Mouse (Mus musculus): ENCODE measurements around the gene Tmbim1. TPM values are rescaled to one million over a fixed set of nuclear protein-coding genes. Genes with fewer than 3 reads are reported as not detected.
"Not testable (repeated sequence)": the region's sequence is repeated elsewhere in the genome, so short reads cannot be mapped to it uniquely, and the experiment has no call there.

Tmbim1 gene
- polyA plus RNA-seq, 1 experiment from 2014 or later: 25.5 TPM

DNA sequence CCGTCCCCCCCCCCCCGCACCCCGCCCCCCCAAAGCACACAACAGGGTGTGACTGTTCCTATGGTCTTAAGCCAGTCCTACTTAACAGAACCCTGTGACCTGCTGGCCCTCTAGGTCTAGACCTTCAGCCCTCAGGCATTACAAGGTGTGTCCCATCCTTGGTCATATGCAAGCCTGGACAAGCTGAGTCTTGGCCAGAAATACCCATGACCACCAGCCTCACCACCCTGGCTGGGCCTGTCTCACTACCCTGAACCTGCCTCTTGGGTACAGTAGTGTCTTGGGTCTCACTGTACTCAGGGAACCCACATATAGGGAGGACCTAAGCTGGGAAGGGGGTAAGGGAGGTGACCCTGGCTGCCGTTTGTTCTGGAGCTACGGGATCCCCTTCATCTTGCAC, 32.6 kb upstream of the Tmbim1 start:
- WGBS: 75% methylated on average over 5 of the region's 5 CpGs
- no peak overlapping the region; the same call in 1 of the 2 replicates for H3K27ac ChIP-seq

DNA sequence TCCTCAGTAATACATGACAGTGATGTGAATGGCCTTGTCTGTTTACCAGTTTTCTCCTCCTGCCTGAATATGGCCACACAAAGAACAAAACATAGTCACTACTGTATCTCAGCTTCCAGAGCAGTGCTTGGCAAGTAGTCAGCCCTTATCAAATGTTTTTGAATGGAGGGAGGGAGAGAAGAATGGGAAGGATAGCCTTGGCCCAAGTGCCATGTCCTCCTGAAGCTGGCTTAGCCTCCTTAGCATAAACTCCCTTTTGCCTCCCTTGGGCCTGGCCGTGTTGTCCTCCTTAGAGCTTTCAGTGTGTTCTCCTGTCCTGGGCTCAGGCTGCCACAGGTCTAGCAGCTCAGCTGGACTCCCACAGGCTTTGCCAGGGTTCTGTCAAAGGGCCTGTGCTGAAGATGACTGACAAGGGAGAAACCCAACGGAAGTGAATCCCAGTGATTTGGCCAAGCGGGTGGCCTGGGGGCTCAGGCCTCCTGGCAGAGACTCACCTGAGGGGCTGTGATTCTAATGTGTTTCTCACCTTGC, 31.9 kb upstream of the Tmbim1 start:
- peaks cover 55% of the 10 kb centered on the region for H3K4me1 ChIP-seq
- H3K36me3 ChIP-seq: peaks cover 3% of the 10 kb centered on the region
- DNase-seq (ENCODE audit: low spot score): no peak
- H3K27ac ChIP-seq: peak overlapping the region; percentile 53; the same call in 1 of the 2 replicates
- H3K27me3 ChIP-seq (ENCODE audit: insufficient read depth, poor library complexity, severe bottlenecking): no peaks in the 10 kb centered on the region
- no peak overlapping the region for H3K4me3 ChIP-seq
- no peaks in the 10 kb centered on the region for H3K9me3 ChIP-seq
- 62% methylated on average over 3 of the region's 3 CpGs for WGBS

More for the DNA sequence above, 32.6 kb upstream of the Tmbim1 start:
- Histone ChIP-seq H3K4me3 (no peak overlapping the region), H3K27me3 (ENCODE audit: insufficient read depth, poor library complexity, severe bottlenecking) (no peaks in the 10 kb centered on the region), H3K4me1 (peaks cover 55% of the 10 kb centered on the region), H3K36me3 (peaks cover 3% of the 10 kb centered on the region), H3K9me3 (no peaks in the 10 kb centered on the region)
- DNase-seq (ENCODE audit: low spot score): no peak

DNA sequence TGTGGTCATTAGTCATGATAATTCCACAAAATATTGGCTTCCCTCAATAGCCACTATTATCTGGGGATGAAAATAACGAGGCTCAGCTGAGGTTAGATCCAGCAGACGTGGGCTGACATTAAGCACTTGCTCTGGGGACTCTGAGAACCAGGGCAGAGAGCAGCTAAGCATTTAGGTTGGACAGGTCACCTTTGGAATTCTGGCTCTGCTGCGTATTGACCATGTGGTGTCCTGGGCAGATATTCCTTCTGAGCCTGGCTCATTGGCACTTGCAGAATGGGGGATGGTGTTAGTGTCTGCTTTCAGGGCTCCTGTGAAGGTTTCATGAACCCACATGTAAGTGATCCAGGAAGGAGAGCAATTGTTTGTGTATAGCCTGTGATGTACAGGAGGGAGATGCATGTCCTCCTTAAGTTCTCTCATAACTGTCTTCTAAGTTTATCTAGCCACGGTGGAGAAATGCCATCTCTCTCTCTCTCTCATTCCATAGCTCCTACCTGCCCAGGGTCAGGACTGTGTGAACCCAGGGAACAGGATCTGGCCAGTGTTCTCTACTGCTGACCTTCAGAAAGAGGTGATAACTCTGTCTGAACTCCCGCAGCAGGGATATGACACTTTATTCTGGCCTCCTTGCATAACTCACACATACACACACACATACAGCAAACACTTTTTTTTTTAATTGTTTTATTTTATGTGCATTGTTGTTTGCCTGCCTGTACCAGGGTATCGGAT, 30.2 kb upstream of the Tmbim1 start:
- 81% methylated on average over 6 of the region's 6 CpGs for WGBS

DNA sequence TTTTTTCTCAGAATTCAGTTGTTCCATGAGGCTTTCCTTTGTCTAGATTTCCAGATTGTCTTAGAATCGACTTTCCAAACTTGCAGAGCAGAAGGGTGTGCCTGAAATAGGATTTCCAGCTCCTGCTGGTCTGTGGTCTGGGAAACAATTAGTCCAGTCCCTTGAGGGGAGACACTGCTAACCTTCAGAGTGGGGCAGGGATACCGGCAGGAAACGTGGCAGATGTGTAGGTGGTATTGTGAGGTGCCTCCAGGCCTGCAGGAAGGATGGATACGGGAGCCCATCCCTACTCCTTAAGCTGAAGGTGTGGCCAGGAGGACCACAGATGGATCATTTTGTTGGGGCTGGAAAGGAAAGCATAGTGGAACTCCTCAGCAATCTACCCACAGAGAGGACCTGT, 29.6 kb upstream of the Tmbim1 start:
- peaks cover 71% of the 10 kb centered on the region for H3K4me1 ChIP-seq
- no peak overlapping the region for H3K4me3 ChIP-seq
- 0 out of 2 replicates have a peak overlapping the region, but pooled peaks have one; percentile 9 for H3K27ac ChIP-seq
- H3K9me3 ChIP-seq: no peaks in the 10 kb centered on the region
- 52% methylated on average over 4 of the region's 4 CpGs for WGBS
- no peaks in the 10 kb centered on the region for H3K36me3 ChIP-seq
- H3K27me3 ChIP-seq (ENCODE audit: insufficient read depth, poor library complexity, severe bottlenecking): no peaks in the 10 kb centered on the region
- DNase-seq (ENCODE audit: low spot score): no peak

More for the DNA sequence above, 30.2 kb upstream of the Tmbim1 start:
- H3K27me3 ChIP-seq (ENCODE audit: insufficient read depth, poor library complexity, severe bottlenecking): no peaks in the 10 kb centered on the region
- H3K27ac ChIP-seq: 0 out of 2 replicates have a peak overlapping the region, but pooled peaks have one; percentile 9
- no peaks in the 10 kb centered on the region for H3K9me3 ChIP-seq
- peaks cover 72% of the 10 kb centered on the region for H3K4me1 ChIP-seq
- no peak for DNase-seq (ENCODE audit: low spot score)
- H3K36me3 ChIP-seq: peaks cover 3% of the 10 kb centered on the region
- H3K4me3 ChIP-seq: no peak overlapping the region

DNA sequence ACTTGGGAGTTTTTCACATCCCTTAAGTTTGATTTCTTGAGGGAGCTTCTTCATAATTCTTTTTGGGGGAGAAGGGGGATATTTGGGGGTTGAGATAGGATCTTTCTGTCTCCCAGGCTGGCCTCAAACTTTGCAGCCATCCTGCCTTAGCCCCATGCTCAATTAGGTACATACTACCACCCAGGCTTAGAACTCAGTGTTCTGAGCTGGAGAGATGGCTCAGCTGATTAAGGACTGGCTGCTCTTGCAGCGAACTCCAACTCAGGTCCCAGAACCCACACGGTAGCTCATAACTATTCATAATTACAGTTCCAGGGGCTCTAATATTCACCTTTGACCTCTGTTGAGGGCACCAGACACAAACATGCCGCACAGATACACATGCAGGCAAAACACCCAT, 29.2 kb upstream of the Tmbim1 start:
- Histone ChIP-seq H3K4me1 (peaks cover 67% of the 10 kb centered on the region), H3K9me3 (no peaks in the 10 kb centered on the region), H3K27me3 (ENCODE audit: insufficient read depth, poor library complexity, severe bottlenecking) (no peaks in the 10 kb centered on the region), H3K36me3 (no peaks in the 10 kb centered on the region), H3K27ac (no peak overlapping the region), H3K4me3 (no peak overlapping the region)
- DNase-seq (ENCODE audit: low spot score): no peak
- WGBS: 86% methylated on average over 3 of the region's 3 CpGs

DNA sequence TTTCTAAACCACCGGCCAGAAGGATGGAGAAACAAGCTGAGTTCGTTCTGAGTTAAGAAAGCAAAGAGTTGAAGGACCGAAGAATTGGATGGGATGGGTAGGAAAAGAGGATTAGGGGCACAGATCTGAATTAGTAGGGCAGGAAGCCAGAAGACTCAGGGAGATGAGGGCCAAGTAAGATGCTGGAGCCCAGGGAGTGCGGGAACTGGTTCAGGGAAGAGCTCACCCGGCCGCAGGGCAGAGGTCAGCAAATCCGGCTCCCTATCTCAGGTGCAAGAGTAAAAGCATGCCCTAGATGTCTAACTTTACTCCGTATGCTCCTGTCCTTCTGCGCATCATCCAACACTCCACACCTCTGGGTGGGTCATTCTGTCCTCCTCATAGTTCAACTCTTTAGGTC, 27.5 kb upstream of the Tmbim1 start:
- H3K36me3 ChIP-seq: peaks cover 12% of the 10 kb centered on the region; the same call in 1 of the 2 replicates
- DNase-seq (ENCODE audit: low spot score): no peak
- H3K4me1 ChIP-seq: peaks cover 60% of the 10 kb centered on the region
- no peaks in the 10 kb centered on the region for H3K27me3 ChIP-seq (ENCODE audit: insufficient read depth, poor library complexity, severe bottlenecking)
- 3% methylated on average over 9 of the region's 9 CpGs for WGBS
- H3K27ac ChIP-seq: peak overlapping the region; percentile 80
- H3K9me3 ChIP-seq: no peaks in the 10 kb centered on the region
- H3K4me3 ChIP-seq: peak overlapping the region; percentile 69

DNA sequence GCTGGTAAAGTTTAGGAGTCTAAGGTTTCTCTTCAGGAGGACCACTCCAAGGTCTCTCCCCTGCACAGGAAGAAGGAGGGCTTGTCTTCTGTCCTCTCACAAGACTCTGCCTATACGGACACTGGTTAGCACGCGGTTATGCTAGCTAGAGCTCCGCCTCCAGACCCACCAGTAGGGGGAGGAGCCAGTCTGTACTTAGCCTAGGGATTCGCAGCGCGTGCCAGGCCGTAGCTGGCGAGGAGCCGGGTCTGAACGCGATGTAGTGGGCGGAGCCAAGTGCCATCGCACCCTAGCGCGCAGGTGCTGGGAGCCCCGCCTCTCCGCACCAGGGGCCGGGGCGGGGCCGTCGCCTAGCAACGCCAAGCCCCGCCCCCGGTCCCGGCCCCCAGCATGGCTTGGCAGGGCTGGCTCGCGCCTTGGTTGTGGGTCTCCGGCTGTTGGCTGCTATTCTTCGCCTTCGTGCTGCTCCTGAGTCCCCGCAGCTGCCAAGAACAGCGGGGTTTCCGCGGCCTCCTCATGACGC, 26.9 kb upstream of the Tmbim1 start:
- Histone ChIP-seq H3K27me3 (ENCODE audit: insufficient read depth, poor library complexity, severe bottlenecking) (no peaks in the 10 kb centered on the region), H3K36me3 (peaks cover 12% of the 10 kb centered on the region; the same call in 1 of the 2 replicates), H3K9me3 (no peaks in the 10 kb centered on the region), H3K27ac (peak overlapping the region; percentile 80), H3K4me1 (peaks cover 54% of the 10 kb centered on the region), H3K4me3 (peak overlapping the region; percentile 69)
- DNase-seq (ENCODE audit: low spot score): peak; percentile 98
- WGBS: under 1% methylated on average over 36 of the region's 36 CpGs

DNA sequence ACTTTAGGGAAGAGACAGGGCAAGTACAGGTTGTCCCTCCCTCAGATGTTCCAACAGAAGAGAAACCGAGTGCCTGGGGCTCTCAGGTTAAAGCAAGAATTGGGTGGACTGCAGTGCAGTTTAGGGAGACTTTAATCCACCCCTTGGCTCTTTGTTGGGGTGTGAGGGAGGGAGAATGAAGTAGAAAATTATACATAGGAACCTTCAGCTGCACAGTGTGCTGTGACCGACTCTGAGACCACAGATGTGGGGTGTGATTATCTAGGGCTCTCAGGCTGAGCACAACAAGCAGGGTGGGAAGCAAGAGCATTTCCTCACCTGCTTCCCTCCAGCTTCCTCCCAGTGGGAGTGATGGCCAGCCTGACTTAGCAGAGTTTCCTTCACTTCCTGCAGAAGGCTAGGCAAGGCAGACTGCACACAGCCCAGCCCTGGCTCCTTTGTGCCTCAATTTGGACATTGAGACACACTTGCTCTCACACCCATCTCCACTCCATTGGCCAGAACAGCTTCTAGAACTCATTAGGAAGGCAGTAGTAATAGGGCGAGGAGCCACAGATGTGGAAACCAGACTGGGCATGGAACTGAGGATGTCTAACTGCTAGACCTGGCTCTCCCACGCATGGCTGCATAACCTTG, 25.7 kb upstream of the Tmbim1 start:
- no peaks in the 10 kb centered on the region for H3K27me3 ChIP-seq (ENCODE audit: insufficient read depth, poor library complexity, severe bottlenecking)

DNA sequence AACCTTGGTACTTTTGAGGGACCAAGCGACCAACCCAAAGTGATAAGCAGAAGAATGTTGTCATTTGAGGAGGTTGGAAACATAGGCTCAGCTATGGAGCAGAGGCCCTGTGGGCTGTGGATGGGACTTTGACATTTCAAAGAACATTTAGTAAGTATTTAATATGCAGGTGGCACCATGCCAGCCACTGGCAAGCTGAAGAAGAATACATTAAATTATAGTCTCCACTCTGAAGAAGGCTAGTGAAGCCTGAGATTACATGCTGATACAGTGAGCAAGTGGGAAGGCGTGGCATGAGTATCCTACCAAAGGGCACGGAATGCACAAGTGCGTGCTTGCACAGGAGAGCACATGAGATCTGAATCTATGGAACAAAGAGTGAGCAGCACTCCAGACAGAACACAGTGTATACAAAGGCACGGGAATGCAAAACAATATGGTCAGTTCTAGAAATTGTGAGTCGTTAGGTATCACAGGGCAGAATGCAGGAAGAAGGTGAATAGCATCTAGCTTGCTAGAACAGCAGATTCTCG, 24.5 kb upstream of the Tmbim1 start:
- peaks cover 41% of the 10 kb centered on the region for H3K4me1 ChIP-seq
- H3K36me3 ChIP-seq: peaks cover 15% of the 10 kb centered on the region; the same call in 1 of the 2 replicates
- H3K27ac ChIP-seq: no peak overlapping the region
- 76% methylated on average over 7 of the region's 7 CpGs for WGBS
- no peak for DNase-seq (ENCODE audit: low spot score)
- no peaks in the 10 kb centered on the region for H3K9me3 ChIP-seq
- no peak overlapping the region for H3K4me3 ChIP-seq
- H3K27me3 ChIP-seq (ENCODE audit: insufficient read depth, poor library complexity, severe bottlenecking): no peaks in the 10 kb centered on the region

More for the DNA sequence above, 25.7 kb upstream of the Tmbim1 start:
- peaks cover 48% of the 10 kb centered on the region for H3K4me1 ChIP-seq
- peaks cover 12% of the 10 kb centered on the region; the same call in 1 of the 2 replicates for H3K36me3 ChIP-seq
- H3K27ac ChIP-seq: peak overlapping the region; percentile 80; the same call in 1 of the 2 replicates
- WGBS: 73% methylated on average over 4 of the region's 4 CpGs
- no peak overlapping the region for H3K4me3 ChIP-seq
- no peaks in the 10 kb centered on the region for H3K9me3 ChIP-seq
- DNase-seq (ENCODE audit: low spot score): no peak

DNA sequence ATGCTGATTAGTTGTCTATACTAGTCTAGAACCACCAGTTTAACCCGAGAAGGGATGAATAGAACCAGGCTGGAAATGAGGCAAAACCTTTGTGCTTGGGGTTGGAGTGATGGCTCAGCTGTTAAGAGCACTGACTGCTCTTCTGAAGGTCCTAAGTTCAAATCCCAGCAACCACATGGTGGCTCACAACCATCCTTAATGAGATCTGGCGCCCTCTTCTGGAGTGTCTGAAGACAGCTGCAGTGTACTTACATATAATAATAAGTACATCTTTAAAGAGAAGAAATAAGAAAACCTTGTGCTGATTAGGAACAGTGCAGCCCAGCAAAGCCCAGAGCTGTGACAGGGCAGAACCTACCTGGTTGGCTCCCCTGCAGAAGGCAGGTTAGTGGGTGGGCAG, 21.5 kb upstream of the Tmbim1 start:
- not testable (repeated sequence) for H3K9me3 ChIP-seq; DNase-seq (ENCODE audit: low spot score); H3K4me3 ChIP-seq; H3K27ac ChIP-seq; H3K27me3 ChIP-seq (ENCODE audit: insufficient read depth, poor library complexity, severe bottlenecking)
- Histone ChIP-seq H3K4me1 (peaks cover 33% of the 10 kb centered on the region), H3K36me3 (peaks cover 15% of the 10 kb centered on the region; the same call in 1 of the 2 replicates)
- 69% methylated on average over 2 of the region's 2 CpGs for WGBS

DNA sequence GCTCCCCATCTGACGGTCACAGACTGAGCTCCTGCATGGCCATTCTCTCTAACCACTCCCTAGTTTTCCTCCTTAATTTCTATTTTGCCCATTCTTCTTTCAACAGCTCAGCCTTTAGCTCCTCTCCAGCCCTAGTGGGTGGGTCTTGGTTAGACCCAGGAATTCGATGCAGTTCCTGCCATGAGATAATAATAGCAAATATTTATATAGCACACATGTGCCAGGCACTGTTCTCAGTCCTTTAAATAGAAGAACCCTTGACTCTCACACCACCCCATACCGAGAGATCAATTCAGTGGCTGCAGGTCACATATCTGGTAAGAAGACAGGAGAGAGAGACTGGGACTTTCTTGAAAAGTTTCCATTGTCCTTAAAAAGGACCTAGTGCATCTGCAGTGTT, 16.0 kb upstream of the Tmbim1 start:
- H3K9me3 ChIP-seq: no peaks in the 10 kb centered on the region
- H3K4me3 ChIP-seq: no peak overlapping the region
- H3K4me1 ChIP-seq: peaks cover 24% of the 10 kb centered on the region
- 0 out of 2 replicates have a peak, but pooled peaks cover 3% of the 10 kb centered on the region for H3K36me3 ChIP-seq
- H3K27ac ChIP-seq: peak overlapping the region; percentile 62; the same call in 1 of the 2 replicates
- no peak for DNase-seq (ENCODE audit: low spot score)
- H3K27me3 ChIP-seq (ENCODE audit: insufficient read depth, poor library complexity, severe bottlenecking): no peaks in the 10 kb centered on the region
- whole genome bisulfite sequencing: 60% methylated on average over 3 of the region's 3 CpGs

DNA sequence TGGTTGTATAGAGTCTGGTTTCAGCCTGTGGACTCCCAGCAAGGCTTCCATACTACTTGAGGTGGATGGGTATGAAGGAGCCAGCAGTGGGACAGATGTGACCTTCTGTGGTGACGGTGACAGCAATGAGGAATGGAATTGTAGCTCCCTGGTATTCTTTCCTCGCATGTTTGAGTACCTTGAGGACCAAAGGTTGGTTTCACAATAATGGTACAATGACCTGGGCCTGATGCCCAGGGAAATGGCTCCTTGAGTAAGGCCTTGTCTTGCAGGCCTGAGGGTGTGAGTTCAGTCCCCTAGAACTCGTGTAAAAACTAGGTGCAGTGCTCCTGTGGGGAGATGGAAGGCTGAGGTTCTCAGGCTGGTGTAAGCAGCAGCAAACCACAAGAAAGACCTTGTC, 13.3 kb upstream of the Tmbim1 start:
- H3K9me3 ChIP-seq: no peaks in the 10 kb centered on the region
- no peaks in the 10 kb centered on the region for H3K27me3 ChIP-seq (ENCODE audit: insufficient read depth, poor library complexity, severe bottlenecking)
- no peak overlapping the region for H3K4me3 ChIP-seq
- H3K27ac ChIP-seq: no peak overlapping the region
- peaks cover 25% of the 10 kb centered on the region for H3K4me1 ChIP-seq
- 87% methylated on average over 3 of the region's 3 CpGs for WGBS
- no peak for DNase-seq (ENCODE audit: low spot score)
- H3K36me3 ChIP-seq: no peaks in the 10 kb centered on the region
